Mouse (Mus musculus) heart, embryonic 16.5 days (tissue): ENCODE data around the gene Gm5458. TPM values are rescaled to one million over a fixed set of nuclear protein-coding genes. Genes with fewer than 3 reads are reported as not detected.
"Not testable (repeated sequence)": the region's sequence is repeated elsewhere in the genome, so short reads cannot be mapped to it uniquely, and the experiment has no call there.

ENCODE experiments used
- ATAC-seq: fragments of 200-750 bp; cut with Nextera tagmentation; replicated peaks from 2 replicates; pipeline ENCODE4 v1.8.0; 2017; ENCODE audit warnings: moderate number of reproducible peaks; ENCODE audit not compliant: insufficient read depth, low FRiP score; ENCODE audit errors: extremely low read depth
- H3K27ac ChIP-seq: fragments of 300-500 bp; sonication (generic); 2 replicates; pipeline ENCODE4 v1.5.1; 2014; ENCODE audit warnings: mild to moderate bottlenecking, low read length, control low read depth, moderate library complexity
- H3K27me3 ChIP-seq: fragments of 300-500 bp; sonication (generic); 2 replicates; pipeline ENCODE4 v1.6.1; 2014; ENCODE audit warnings: low read length, mixed read lengths; ENCODE audit not compliant: control insufficient read depth, insufficient read depth
- H3K36me3 ChIP-seq: fragments of 300-500 bp; sonication (generic); 2 replicates; pipeline ENCODE4 v1.6.1; 2014; ENCODE audit not compliant: control insufficient read depth, insufficient read depth
- H3K4me1 ChIP-seq: fragments of 300-500 bp; sonication (generic); 2 replicates; pipeline ENCODE4 v1.6.1; 2014; ENCODE audit warnings: low read length, mixed read lengths; ENCODE audit not compliant: control insufficient read depth, insufficient read depth
- H3K4me2 ChIP-seq: fragments of 300-500 bp; sonication (generic); 2 replicates; pipeline ENCODE4 v1.6.1; 2014; ENCODE audit warnings: low read depth, mild to moderate bottlenecking, control low read depth, low read length
- H3K4me3 ChIP-seq: fragments of 300-500 bp; sonication (generic); 2 replicates; pipeline ENCODE4 v1.5.1; 2014; ENCODE audit warnings: mild to moderate bottlenecking, control low read depth, low read length
- H3K9ac ChIP-seq: fragments of 300-500 bp; sonication (generic); 2 replicates; pipeline ENCODE4 v1.6.1; 2014; ENCODE audit warnings: low read length, control low read depth
- H3K9me3 ChIP-seq: fragments of 300-500 bp; sonication (generic); replicated peaks from 2 replicates; pipeline ENCODE4 v1.6.1; 2016; ENCODE audit warnings: low read length; ENCODE audit not compliant: control insufficient read depth
- WGBS: fragments of 180-500 bp; shearing (Covaris S2); extraction: QIAGEN DNeasy Blood & Tissue Kit; methylation state at CpG from one replicate; pipeline ENCODE4 v1.1.7; 2014; 5-methylcytosine and 5-hydroxymethylcytosine counted together
- polyA plus RNA-seq: library from polyadenylated mRNA; unstranded; fragments of >200 nt; fragmentation: Nextera tagmentation; extraction: Ambion mirVana; gene quantifications from 2 replicates; pipeline ENCODE4 v1.2.1, GENCODE M21; 2015

Gm5458 gene
- polyA plus RNA-seq = not detected in 2 replicates

- H3K9ac ChIP-seq, H3K4me1 ChIP-seq, H3K9me3 ChIP-seq, H3K4me2 ChIP-seq, H3K27ac ChIP-seq, H3K4me3 ChIP-seq, H3K27me3 ChIP-seq, H3K36me3 ChIP-seq, ATAC-seq: not testable (repeated sequence)
- WGBS = 76% methylated on average over 1 of the region's 2 CpGs
Measured at GRCm38 (mm10) chr14:19602481-19602880, at the start of gene Gm5458. Gene Gm5458 (minus strand): TSS chr14:19602581.

DNA sequence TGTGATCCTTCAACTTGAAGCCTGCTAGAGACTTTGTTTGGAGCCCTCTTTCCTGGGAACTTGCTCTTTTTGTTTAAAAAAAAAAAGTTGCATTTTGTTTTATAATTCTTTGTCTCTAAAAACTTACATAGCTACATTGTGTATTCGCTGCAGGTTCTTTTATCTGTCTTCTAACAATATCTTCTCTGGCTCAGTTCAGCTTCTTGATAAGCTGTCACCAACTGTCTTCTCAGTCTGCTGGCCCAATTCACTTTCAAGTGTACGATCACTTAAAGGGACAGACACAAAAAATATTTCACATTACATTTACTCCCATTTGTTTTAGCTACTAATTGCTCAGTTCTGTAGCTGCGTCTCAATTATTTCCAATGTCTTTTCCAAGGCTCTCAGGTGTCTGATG is 43.9 kb upstream of the Gm5458 start:
- no peak for ATAC-seq
- no peak overlapping the region for H3K27ac ChIP-seq
- no peaks in the 10 kb centered on the region for H3K36me3 ChIP-seq
- H3K4me2 ChIP-seq = no peak overlapping the region
- 42% methylated on average over 3 of the region's 3 CpGs for WGBS
- no peak overlapping the region for H3K4me3 ChIP-seq
- H3K9ac ChIP-seq = no peak overlapping the region
- 0 out of 2 replicates have a peak, but pooled peaks cover 2% of the 10 kb centered on the region for H3K4me1 ChIP-seq
- no peaks in the 10 kb centered on the region for H3K27me3 ChIP-seq
- no peaks in the 10 kb centered on the region for H3K9me3 ChIP-seq

DNA sequence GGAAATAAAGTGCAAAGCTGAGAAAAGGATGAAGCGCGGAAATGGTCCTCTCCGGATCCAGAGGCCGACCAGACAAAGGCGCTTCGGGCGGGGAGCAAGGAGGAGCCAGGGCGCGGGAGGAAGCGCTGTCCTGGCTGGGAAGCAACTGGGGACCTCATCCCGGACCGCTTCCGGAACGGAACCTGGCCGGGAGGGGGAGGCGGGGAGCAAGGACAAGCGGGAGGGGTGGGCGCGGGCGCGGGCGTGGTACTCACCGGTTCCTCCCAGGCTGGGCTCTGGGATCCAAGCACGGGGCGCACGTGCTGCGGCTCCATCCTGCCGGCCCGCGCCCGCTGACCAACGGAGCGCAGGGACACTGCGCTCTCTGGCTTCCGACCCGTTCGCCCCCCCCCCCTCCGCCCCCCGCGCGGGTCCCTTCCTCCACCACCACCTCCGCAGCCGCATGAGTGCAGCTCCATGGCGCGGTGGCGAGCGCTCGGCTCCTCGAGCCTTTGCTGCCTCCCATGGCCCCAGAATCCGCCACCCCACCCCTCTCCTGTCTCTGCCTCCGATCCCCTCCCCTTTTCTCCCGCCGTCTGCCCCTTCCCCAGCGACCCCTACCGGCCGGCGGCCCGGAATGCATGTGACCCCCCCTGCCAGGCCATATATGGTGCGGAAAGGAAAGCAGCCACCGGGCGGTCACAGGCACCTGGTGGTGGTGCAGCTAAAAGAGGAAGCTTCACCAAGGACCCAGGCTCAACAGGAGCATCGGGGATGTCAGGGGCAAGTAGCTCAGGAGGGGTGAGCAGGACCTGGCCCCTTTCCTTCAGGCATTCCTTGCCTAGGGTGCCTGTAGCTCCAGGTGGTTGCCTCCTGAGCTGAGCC is 17.3 kb downstream of the Gm5458 start, which contains the start of gene Gm2237:
Gene Gm2237, minus strand, starts transcription at position 332 of the 864 bp plus-strand sequence.
- peak within 1 kb of the TSS; percentile 68; the same call in 1 of the 2 replicates for H3K27ac ChIP-seq
- H3K36me3 ChIP-seq, H3K4me1 ChIP-seq, H3K9me3 ChIP-seq, ATAC-seq, H3K27me3 ChIP-seq: not testable (repeated sequence)
- H3K9ac ChIP-seq = peak within 1 kb of the TSS; percentile 62
- peak within 1 kb of the TSS; percentile 52 for H3K4me3 ChIP-seq
- H3K4me2 ChIP-seq = peak within 1 kb of the TSS; percentile 53
- 0% methylated on average over 6 of the region's 62 CpGs for WGBS

DNA sequence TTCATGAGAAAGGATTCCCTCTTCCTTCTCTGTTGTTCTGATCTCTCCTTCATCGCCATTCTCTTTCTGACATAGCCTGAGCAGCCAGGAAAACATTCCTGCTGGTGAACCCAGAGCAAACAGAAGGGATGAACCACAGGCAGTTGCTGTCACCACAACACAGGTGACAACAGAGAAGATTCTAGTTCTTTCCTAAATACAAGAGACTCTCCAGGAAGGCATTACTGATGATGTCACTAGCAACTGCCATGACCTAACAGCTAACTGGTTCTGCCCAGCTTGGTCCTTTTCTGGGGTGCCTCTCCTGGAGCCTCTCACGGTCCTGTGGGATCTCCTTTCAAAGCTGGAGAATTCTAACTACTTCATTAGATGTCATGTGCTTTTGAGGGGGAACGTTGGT is 52.5 kb downstream of the Gm5458 start, which contains the start of gene Gm2244:
Gene Gm2244, minus strand, starts transcription at position 101 of the 400 bp plus-strand sequence.
- not testable (repeated sequence) for H3K9ac ChIP-seq, H3K36me3 ChIP-seq, H3K4me2 ChIP-seq, H3K27ac ChIP-seq, ATAC-seq, H3K4me3 ChIP-seq, H3K9me3 ChIP-seq, H3K4me1 ChIP-seq, H3K27me3 ChIP-seq
- 50% methylated on average over 1 of the region's 3 CpGs for WGBS

Other genes with a start within 250 kb of the Gm5458 start
- 0.34 and 3.9 TPM in 2 replicates for gene Gm21738, start 183.7 kb downstream of the Gm5458 start, polyA plus RNA-seq
- gene Gm2244, start 52.6 kb downstream of the Gm5458 start, polyA plus RNA-seq = 0.21 and 0.47 TPM in 2 replicates
- gene Gm2237, start 17.4 kb downstream of the Gm5458 start, polyA plus RNA-seq = 2.4 and 3.0 TPM in 2 replicates
- gene Nid2, start 148.7 kb upstream of the Gm5458 start, polyA plus RNA-seq = 89.5 and 108 TPM in 2 replicates
- gene Rtraf, start 221.2 kb upstream of the Gm5458 start, polyA plus RNA-seq = 149 and 156 TPM in 2 replicates